Mouse (Mus musculus): ENCODE results near the gene Pitpnc1. TPM values are rescaled to one million over a fixed set of nuclear protein-coding genes. Genes with fewer than 3 reads are reported as not detected.

Gene Pitpnc1
- polyA plus RNA-seq, 1 experiment from 2014 or later, result 32.1 TPM

DNA sequence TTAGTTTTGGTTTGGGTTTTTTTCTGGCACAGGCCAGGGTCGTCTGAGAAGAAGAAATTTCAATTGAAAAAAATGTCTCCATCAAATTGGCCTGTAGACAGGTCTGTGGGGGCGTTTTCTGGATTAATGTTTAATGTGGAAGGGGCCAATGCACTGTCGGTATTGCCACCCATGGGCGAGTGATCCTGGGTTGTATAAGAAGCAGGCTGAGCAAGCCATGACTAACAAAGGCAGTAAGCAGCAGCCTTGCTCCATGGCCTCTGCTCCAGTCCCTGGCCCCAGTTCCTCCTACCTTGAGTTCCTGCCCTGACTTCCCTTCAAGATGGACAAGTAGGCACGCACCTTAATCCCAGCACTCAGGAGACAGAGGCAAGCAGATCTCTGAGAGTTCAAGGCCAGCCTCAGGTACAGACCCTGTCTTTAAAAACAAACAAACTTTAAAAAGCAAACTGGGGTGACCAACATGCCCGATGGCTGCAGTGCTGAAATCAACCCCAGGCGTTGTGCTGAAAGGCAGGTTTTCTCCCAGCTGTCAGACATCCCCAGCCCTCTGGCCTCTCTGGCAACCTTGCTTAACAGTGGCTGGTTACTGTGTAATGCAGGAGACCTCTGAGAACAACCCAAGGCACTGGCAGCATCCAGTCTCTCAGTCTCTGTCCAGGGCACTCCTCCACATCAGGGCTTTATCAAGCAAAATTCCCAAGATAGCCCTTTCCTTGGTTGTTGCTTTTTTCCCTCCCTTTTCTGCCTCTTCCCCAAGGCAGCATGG is 39.1 kb downstream of the Pitpnc1 start:
- Histone ChIP-seq H3K27me3 (no peaks in the 10 kb centered on the region), H3K4me1 (peaks cover 27% of the 10 kb centered on the region), H3K9ac (no peak overlapping the region), H3K9me3 (no peaks in the 10 kb centered on the region), H3K4me2 (no peak overlapping the region), H3K4me3 (no peak overlapping the region), H3K27ac (no peak overlapping the region), H3K36me3 (no peaks in the 10 kb centered on the region)
- no peak for ATAC-seq (ENCODE audit: insufficient number of reproducible peaks, insufficient read depth, low FRiP score, low TSS enrichment, low read depth)
- 81% methylated on average over 7 of the region's 7 CpGs for WGBS

- Histone ChIP-seq H3K27me3 (no peaks in the 10 kb centered on the region), H3K27ac (no peak overlapping the region), H3K4me1 (peaks cover 20% of the 10 kb centered on the region), H3K9me3 (no peaks in the 10 kb centered on the region), H3K4me3 (no peak overlapping the region), H3K36me3 (no peaks in the 10 kb centered on the region), H3K9ac (no peak overlapping the region), H3K4me2 (no peak overlapping the region)
- ATAC-seq (ENCODE audit: insufficient number of reproducible peaks, insufficient read depth, low FRiP score, low TSS enrichment, low read depth), result no peak
- 88% methylated on average over 10 of the region's 10 CpGs for WGBS
These were observed 42.5 kb downstream of the Pitpnc1 start for GRCm38 (mm10) chr11:107428011-107428410.

DNA sequence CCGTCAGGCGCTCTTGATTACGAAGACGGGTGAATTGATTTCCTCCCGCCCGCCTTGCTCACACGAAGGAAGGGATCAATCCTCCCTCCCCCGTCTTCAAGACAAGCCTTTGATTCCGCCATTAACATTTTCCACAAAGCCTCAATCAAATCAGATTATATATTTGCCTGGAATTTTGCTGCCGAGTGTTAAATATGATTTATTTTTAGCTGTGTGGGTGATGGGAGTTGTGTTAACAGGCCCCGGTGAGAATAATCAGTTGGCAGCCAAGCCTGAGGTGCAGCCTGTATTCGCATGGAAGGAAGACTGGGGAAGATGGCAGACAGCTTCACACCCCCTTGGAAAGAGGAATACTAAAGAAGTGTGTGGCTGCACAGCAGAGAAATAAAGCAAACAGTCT is 46.3 kb downstream of the Pitpnc1 start:
- WGBS, result 86% methylated on average over 12 of the region's 12 CpGs
- Histone ChIP-seq H3K36me3 (no peaks in the 10 kb centered on the region), H3K4me1 (peaks cover 17% of the 10 kb centered on the region), H3K4me3 (no peak overlapping the region), H3K27me3 (no peaks in the 10 kb centered on the region), H3K4me2 (no peak overlapping the region), H3K9ac (no peak overlapping the region), H3K9me3 (no peaks in the 10 kb centered on the region), H3K27ac (no peak overlapping the region)
- no peak for ATAC-seq (ENCODE audit: insufficient number of reproducible peaks, insufficient read depth, low FRiP score, low TSS enrichment, low read depth)

- ATAC-seq (ENCODE audit: insufficient number of reproducible peaks, insufficient read depth, low FRiP score, low TSS enrichment, low read depth), result no peak
- 41% methylated on average over 5 of the region's 5 CpGs for WGBS
- no peak overlapping the region for H3K4me2 ChIP-seq
These were observed 48.1 kb downstream of the Pitpnc1 start for GRCm38 (mm10) chr11:107422356-107422754.

GRCm38 (mm10) chr11:107421751-107422355 is 48.6 kb downstream of the Pitpnc1 start:
- H3K4me2 ChIP-seq, result no peak overlapping the region
- ATAC-seq (ENCODE audit: insufficient number of reproducible peaks, insufficient read depth, low FRiP score, low TSS enrichment, low read depth), result no peak
- 59% methylated on average over 5 of the region's 5 CpGs for WGBS

More at GRCm38 (mm10) chr11:107422356-107422754, 48.1 kb downstream of the Pitpnc1 start:
- H3K9ac ChIP-seq, result no peak overlapping the region
- no peaks in the 10 kb centered on the region for H3K27me3 ChIP-seq
- H3K36me3 ChIP-seq, result no peaks in the 10 kb centered on the region
- peaks cover 18% of the 10 kb centered on the region for H3K4me1 ChIP-seq
- H3K4me3 ChIP-seq, result no peak overlapping the region
- H3K27ac ChIP-seq, result no peak overlapping the region
- H3K9me3 ChIP-seq, result no peaks in the 10 kb centered on the region

DNA sequence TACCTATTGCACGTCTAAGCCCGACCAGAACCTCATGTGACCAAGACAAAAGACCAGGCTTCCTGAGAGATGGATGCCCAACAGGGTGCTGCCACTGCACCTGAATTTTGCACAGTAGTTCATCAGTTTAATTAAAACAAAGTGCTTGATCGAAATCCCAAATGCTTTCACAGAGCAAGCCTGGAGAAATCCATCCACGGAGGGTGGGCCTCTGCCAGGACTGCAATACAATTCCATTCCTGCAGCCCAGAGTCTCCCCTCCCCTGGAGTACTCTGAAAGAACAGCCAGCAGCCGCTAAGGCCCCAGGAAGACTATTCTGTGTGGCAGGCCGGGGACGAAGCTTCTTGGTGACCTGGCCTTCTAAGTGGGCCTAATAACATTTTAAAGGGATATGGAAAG is 50.6 kb downstream of the Pitpnc1 start:
- 56% methylated on average over 7 of the region's 7 CpGs for WGBS
- ATAC-seq (ENCODE audit: insufficient number of reproducible peaks, insufficient read depth, low FRiP score, low TSS enrichment, low read depth), result no peak

More at GRCm38 (mm10) chr11:107421751-107422355, 48.6 kb downstream of the Pitpnc1 start:
- no peak overlapping the region for H3K27ac ChIP-seq
- no peak overlapping the region for H3K4me3 ChIP-seq
- H3K27me3 ChIP-seq, result no peaks in the 10 kb centered on the region
- no peaks in the 10 kb centered on the region for H3K36me3 ChIP-seq
- peaks cover 23% of the 10 kb centered on the region for H3K4me1 ChIP-seq
- H3K9me3 ChIP-seq, result no peaks in the 10 kb centered on the region
- H3K9ac ChIP-seq, result no peak overlapping the region

DNA sequence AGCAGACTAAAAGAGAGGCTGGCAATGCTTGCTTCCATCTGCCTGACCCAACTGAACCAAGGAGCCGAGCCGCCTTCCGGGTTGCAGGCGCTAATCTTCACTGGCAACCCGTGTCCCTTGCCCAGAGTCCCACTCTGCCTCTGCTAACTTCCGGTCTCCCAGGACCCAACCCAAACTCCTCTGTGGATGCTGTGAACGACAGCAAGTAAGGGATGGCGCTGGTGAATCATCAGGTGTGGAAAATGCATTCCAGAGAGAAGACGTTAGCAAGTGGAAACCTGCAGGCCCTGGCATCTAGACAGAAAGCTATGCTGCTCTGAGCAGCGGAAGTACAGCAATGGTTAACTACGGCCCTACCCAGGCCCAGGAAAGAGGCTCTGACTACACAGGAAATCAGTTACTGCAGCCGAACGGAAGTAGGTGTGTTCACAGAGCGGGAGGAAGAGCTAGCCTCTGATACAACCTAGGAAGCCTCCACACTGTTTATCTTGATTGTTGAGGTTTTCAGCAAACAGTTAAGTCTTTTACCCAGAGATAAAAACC is 53.4 kb downstream of the Pitpnc1 start:
- no peaks in the 10 kb centered on the region for H3K27me3 ChIP-seq
- peaks cover 54% of the 10 kb centered on the region for H3K4me1 ChIP-seq
- no peaks in the 10 kb centered on the region for H3K36me3 ChIP-seq
- H3K27ac ChIP-seq, result peak overlapping the region; percentile 60
- H3K4me3 ChIP-seq, result no peak overlapping the region
- H3K4me2 ChIP-seq, result peak overlapping the region; percentile 25
- 33% methylated on average over 14 of the region's 14 CpGs for WGBS
- H3K9me3 ChIP-seq, result no peaks in the 10 kb centered on the region
- ATAC-seq (ENCODE audit: insufficient number of reproducible peaks, insufficient read depth, low FRiP score, low TSS enrichment, low read depth), result no peak
- 0 out of 2 replicates have a peak overlapping the region, but pooled peaks have one; percentile 41 for H3K9ac ChIP-seq

More for the DNA sequence above, 50.6 kb downstream of the Pitpnc1 start:
- H3K4me3 ChIP-seq, result no peak overlapping the region
- no peak overlapping the region for H3K27ac ChIP-seq
- H3K9ac ChIP-seq, result no peak overlapping the region
- no peak overlapping the region for H3K4me2 ChIP-seq
- no peaks in the 10 kb centered on the region for H3K27me3 ChIP-seq
- H3K4me1 ChIP-seq, result peaks cover 41% of the 10 kb centered on the region
- H3K36me3 ChIP-seq, result no peaks in the 10 kb centered on the region
- no peaks in the 10 kb centered on the region for H3K9me3 ChIP-seq

DNA sequence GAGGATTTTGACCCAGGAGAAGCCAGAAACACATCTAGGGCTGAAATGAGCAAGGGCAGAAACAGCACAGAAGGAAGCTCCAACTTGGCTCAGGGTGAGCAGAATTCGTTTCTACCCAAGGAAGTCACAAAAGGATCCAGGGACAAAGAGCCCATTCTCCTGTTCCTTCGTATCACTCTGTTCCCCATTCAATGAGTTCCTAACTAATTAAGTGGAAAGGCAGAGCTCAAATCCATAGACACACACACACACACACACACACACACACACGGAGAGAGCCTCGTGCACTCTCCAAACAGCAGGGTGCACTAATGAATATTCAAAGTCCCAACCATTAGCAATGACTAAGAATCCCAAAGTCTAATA is 54.0 kb downstream of the Pitpnc1 start:
- no peak for ATAC-seq (ENCODE audit: insufficient number of reproducible peaks, insufficient read depth, low FRiP score, low TSS enrichment, low read depth)
- Histone ChIP-seq H3K27ac (peak overlapping the region; percentile 60), H3K4me3 (no peak overlapping the region), H3K36me3 (no peaks in the 10 kb centered on the region), H3K9ac (no peak overlapping the region), H3K4me2 (peak overlapping the region; percentile 25; the same call in 1 of the 2 replicates), H3K9me3 (no peaks in the 10 kb centered on the region), H3K27me3 (no peaks in the 10 kb centered on the region), H3K4me1 (peaks cover 52% of the 10 kb centered on the region)
- 9% methylated on average over 4 of the region's 4 CpGs for WGBS

DNA sequence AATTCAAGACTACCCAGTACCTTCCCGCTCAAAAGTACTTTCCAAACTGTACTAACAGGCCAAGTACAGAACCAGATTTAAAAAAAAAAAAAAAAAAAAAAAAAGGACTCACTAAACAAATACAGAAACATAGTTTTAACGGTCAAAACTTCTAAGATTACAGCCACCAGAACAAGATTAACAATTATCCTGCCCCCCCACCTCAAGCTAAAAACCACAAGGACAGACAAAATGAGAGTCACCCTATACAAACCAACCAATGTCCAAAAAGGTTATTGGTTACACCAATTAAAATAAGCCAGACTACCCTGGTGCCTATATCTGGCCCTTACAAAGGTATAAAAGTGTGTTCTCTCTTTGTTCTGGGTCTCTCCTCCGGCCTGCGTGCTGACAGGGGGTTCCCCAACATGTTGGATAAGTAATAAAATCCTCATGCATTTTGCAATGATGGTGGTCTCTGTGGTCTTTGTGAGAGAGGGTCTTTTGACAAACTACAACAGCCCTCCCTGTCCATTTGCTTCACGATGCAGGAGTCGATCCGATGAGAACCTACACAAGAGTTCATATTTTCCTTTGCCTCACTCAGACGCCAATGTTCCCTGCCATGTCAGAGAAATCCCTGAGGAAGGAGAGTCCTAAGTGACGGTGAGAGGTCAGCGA is 54.5 kb downstream of the Pitpnc1 start:
- Histone ChIP-seq H3K4me1 (peaks cover 52% of the 10 kb centered on the region), H3K4me3 (no peak overlapping the region), H3K4me2 (no peak overlapping the region), H3K27me3 (no peaks in the 10 kb centered on the region), H3K36me3 (no peaks in the 10 kb centered on the region), H3K9me3 (no peaks in the 10 kb centered on the region), H3K9ac (no peak overlapping the region), H3K27ac (peak overlapping the region; percentile 60; the same call in 1 of the 2 replicates)
- ATAC-seq (ENCODE audit: insufficient number of reproducible peaks, insufficient read depth, low FRiP score, low TSS enrichment, low read depth), result no peak
- 38% methylated on average over 10 of the region's 10 CpGs for WGBS

DNA sequence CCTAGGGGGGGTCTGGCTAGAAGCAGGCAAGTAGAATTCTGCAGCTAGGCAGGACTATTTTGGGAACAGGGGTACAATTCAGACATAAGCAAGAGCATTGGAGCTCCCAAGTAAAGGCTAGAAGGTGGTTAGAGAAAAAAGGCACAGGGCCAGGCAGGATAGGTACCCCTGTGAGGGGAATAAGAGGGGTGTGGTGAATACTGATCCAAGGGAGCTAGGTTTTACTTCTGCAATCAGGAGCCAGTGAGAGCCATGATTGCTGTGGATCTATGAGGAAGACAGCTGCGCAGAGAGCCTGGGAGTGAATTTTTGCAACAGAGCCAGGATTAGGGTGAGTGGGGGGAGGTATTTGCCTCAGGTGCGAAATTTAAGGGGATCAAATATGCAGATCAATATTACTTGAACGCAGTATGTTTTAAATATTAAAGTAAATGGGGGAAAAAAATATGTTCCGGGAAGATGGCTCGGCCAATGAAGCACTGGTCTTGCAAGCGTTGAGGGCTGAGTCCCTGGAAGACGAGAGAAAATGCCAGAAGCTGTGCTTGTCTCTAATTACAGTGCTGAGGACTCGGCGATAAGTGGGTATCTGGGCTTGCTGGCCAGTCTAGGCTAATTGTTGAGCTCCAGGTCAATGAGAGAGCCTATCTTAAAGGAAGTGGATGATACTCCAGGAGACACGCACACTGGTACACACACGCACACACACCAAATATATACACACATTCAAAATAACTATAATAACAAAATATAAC is 55.3 kb downstream of the Pitpnc1 start:
- peak overlapping the region; percentile 34; the same call in 1 of the 2 replicates for H3K27ac ChIP-seq
- no peak for ATAC-seq (ENCODE audit: insufficient number of reproducible peaks, insufficient read depth, low FRiP score, low TSS enrichment, low read depth)
- H3K4me1 ChIP-seq, result peaks cover 52% of the 10 kb centered on the region

DNA sequence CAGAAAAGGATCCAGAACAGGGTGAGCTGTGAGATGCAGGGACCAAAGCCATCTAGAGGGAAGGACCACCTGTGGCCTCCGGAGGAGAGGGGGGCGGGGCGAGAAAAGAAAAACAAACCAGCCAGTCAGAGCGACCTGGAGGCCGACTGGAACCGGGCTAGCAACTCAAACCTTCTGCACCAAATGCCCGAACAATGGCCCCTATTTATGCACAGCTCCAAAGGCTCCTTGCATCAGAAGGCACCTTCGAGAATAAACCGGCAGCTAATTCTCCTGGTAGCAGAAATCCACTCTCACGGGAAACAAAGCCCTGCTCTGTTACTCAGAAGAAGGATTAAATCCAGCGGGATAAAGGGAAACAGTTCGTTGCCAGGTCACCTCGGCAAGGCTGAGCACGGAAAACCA is 57.2 kb downstream of the Pitpnc1 start:
- Histone ChIP-seq H3K9me3 (no peaks in the 10 kb centered on the region), H3K27ac (peak overlapping the region; percentile 35), H3K4me1 (peaks cover 49% of the 10 kb centered on the region), H3K9ac (0 out of 2 replicates have a peak overlapping the region, but pooled peaks have one; percentile 17), H3K36me3 (no peaks in the 10 kb centered on the region), H3K27me3 (no peaks in the 10 kb centered on the region), H3K4me3 (peak overlapping the region; percentile 13; the same call in 1 of the 2 replicates), H3K4me2 (peak overlapping the region; percentile 51)
- ATAC-seq (ENCODE audit: insufficient number of reproducible peaks, insufficient read depth, low FRiP score, low TSS enrichment, low read depth), result peak; percentile 67; the same call in 1 of the 2 replicates
- under 1% methylated on average over 14 of the region's 14 CpGs for WGBS

More for the DNA sequence above, 55.3 kb downstream of the Pitpnc1 start:
- H3K36me3 ChIP-seq, result no peaks in the 10 kb centered on the region
- H3K4me3 ChIP-seq, result no peak overlapping the region
- WGBS, result 50% methylated on average over 11 of the region's 11 CpGs
- no peaks in the 10 kb centered on the region for H3K27me3 ChIP-seq
- H3K9me3 ChIP-seq, result no peaks in the 10 kb centered on the region
- H3K4me2 ChIP-seq, result peak overlapping the region; percentile 27; the same call in 1 of the 2 replicates
- H3K9ac ChIP-seq, result no peak overlapping the region

Data from embryonic facial prominence, embryonic 13.5 days (tissue).